Mouse (Mus musculus) forebrain, postnatal 0 days (tissue): ENCODE measurements at regions not wholly inside any gene's neighbourhood (a gene's known extent, or its start where the extent isn't known, plus 50 kb on each side); places are given as distances from the start of the nearest gene placed in this dataset.
"Not testable (repeated sequence)": the region's sequence is repeated elsewhere in the genome, so short reads cannot be mapped to it uniquely, and the experiment has no call there.

ENCODE experiments used
- ATAC-seq: fragments of 200-750 bp; cut with Nextera tagmentation; 2 replicates; pipeline ENCODE4 v1.8.0; 2017; ENCODE audit warnings: mild to moderate bottlenecking, moderate library complexity
- DNase-seq: peaks from one replicate; pipeline ENCODE4 v3.0.0-alpha.2; 2015
- H3K27ac ChIP-seq: fragments of 300-500 bp; sonication (generic); 2 replicates; pipeline ENCODE4 v1.5.1; 2014; ENCODE audit warnings: low read depth, mild to moderate bottlenecking, antibody characterized with exemption, low read length, moderate library complexity, mixed read lengths
- H3K27me3 ChIP-seq: fragments of 300-500 bp; sonication (generic); 2 replicates; pipeline ENCODE4 v1.6.1; 2014; ENCODE audit warnings: mild to moderate bottlenecking, low read length, mixed read lengths; ENCODE audit not compliant: insufficient read depth
- H3K36me3 ChIP-seq: fragments of 300-500 bp; sonication (generic); 2 replicates; pipeline ENCODE4 v1.6.1; 2014; ENCODE audit warnings: mild to moderate bottlenecking, moderate library complexity; ENCODE audit not compliant: insufficient read depth
- H3K4me1 ChIP-seq: fragments of 300-500 bp; sonication (generic); 2 replicates; pipeline ENCODE4 v1.6.1; 2014; ENCODE audit warnings: antibody characterized with exemption; ENCODE audit not compliant: insufficient read depth
- H3K4me2 ChIP-seq: fragments of 300-500 bp; sonication (generic); 2 replicates; pipeline ENCODE4 v1.6.1; 2014; ENCODE audit warnings: low read depth, mild to moderate bottlenecking, moderate library complexity
- H3K4me3 ChIP-seq: fragments of 300-500 bp; sonication (generic); 2 replicates; pipeline ENCODE4 v1.5.1; 2014; ENCODE audit warnings: low read depth, low read length, mixed read lengths
- H3K9ac ChIP-seq: fragments of 300-500 bp; sonication (generic); 2 replicates; pipeline ENCODE4 v1.6.1; 2014; ENCODE audit warnings: mild to moderate bottlenecking
- H3K9me3 ChIP-seq: fragments of 300-500 bp; sonication (generic); 2 replicates; pipeline ENCODE4 v1.6.1; 2016; ENCODE audit warnings: low read length
- CTCF ChIP-seq: sonication (generic); IDR thresholded peaks from 2 replicates; pipeline ENCODE4 v1.5.1; 2016; ENCODE audit warnings: antibody characterized with exemption, control low read depth, low read depth
- WGBS: fragments of 180-500 bp; shearing (Covaris S2); extraction: QIAGEN DNeasy Blood & Tissue Kit; methylation state at CpG from one replicate; pipeline ENCODE4 v1.1.7; 2014; 5-methylcytosine and 5-hydroxymethylcytosine counted together

- 23% methylated on average over 2 of the region's 2 CpGs for WGBS
- ATAC-seq (peak; percentile 68), DNase-seq (peak; percentile 45)
Measured at GRCm38 (mm10) chr13:70093970-70094369, 291.8 kb downstream of the Med10 start.

GRCm38 (mm10) chr13:70096430-70097301 lies 294.5 kb downstream of the Med10 start:
- Histone ChIP-seq H3K4me1 (peaks cover 3% of the 10 kb centered on the region; the same call in 1 of the 2 replicates), H3K4me3 (no peak overlapping the region), H3K27me3 (no peaks in the 10 kb centered on the region), H3K27ac (peak overlapping the region; percentile 17; the same call in 1 of the 2 replicates), H3K9ac (no peak overlapping the region), H3K4me2 (no peak overlapping the region), H3K9me3 (no peaks in the 10 kb centered on the region), H3K36me3 (no peaks in the 10 kb centered on the region)
- DNase-seq (peak; percentile 38), ATAC-seq (peak; percentile 67)
- peak; percentile 53 for TF ChIP-seq CTCF
- WGBS: 33% methylated on average over 7 of the region's 7 CpGs

More at GRCm38 (mm10) chr13:70093970-70094369, 291.8 kb downstream of the Med10 start:
- no peak overlapping the region for H3K4me2 ChIP-seq
- no peak for TF ChIP-seq CTCF
- H3K36me3 ChIP-seq: no peaks in the 10 kb centered on the region
- no peaks in the 10 kb centered on the region for H3K9me3 ChIP-seq
- H3K4me1 ChIP-seq: peaks cover 3% of the 10 kb centered on the region; the same call in 1 of the 2 replicates
- no peak overlapping the region for H3K27ac ChIP-seq
- no peak overlapping the region for H3K9ac ChIP-seq
- H3K4me3 ChIP-seq: no peak overlapping the region
- H3K27me3 ChIP-seq: no peaks in the 10 kb centered on the region

GRCm38 (mm10) chr13:70100091-70100490 lies 297.9 kb downstream of the Med10 start:
- DNase-seq, ATAC-seq, H3K9me3 ChIP-seq, H3K27me3 ChIP-seq, H3K4me2 ChIP-seq, H3K4me3 ChIP-seq, H3K9ac ChIP-seq, H3K36me3 ChIP-seq, H3K27ac ChIP-seq, H3K4me1 ChIP-seq: not testable (repeated sequence)
- whole genome bisulfite sequencing: 83% methylated on average over 1 of the region's 1 CpGs

GRCm38 (mm10) chr13:70103021-70103420 lies 300.8 kb downstream of the Med10 start:
- H3K9ac ChIP-seq: no peak overlapping the region
- no peaks in the 10 kb centered on the region for H3K36me3 ChIP-seq
- H3K4me2 ChIP-seq: no peak overlapping the region
- H3K27ac ChIP-seq: no peak overlapping the region
- ATAC-seq (no peak), DNase-seq (no peak)
- 82% methylated on average over 7 of the region's 7 CpGs for whole genome bisulfite sequencing
- H3K27me3 ChIP-seq: no peaks in the 10 kb centered on the region
- no peak overlapping the region for H3K4me3 ChIP-seq
- no peaks in the 10 kb centered on the region for H3K9me3 ChIP-seq
- H3K4me1 ChIP-seq: no peaks in the 10 kb centered on the region
- TF ChIP-seq CTCF: no peak

DNA sequence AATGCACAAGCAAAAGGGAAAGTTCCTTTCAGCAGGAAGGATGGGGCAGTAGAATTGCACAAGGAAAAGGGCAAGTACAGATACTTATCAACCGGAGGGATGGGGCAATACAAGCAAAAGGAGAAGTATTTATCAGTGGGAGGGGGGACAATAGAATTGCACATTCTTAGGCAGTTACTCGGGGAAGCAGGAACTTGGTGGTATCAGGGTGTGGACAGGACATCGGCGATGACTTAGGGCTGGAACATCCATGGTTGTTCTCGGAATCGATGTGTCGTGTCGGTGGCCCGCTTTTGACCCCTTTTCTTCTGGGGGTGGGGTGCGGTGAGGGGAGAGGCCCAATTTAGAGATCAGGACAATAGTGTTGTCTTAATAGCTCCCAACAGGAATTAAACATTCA lies 301.3 kb downstream of the Med10 start:
- H3K4me1 ChIP-seq, DNase-seq, H3K4me2 ChIP-seq, H3K4me3 ChIP-seq, ATAC-seq, H3K9ac ChIP-seq, H3K9me3 ChIP-seq, H3K27ac ChIP-seq, H3K27me3 ChIP-seq, H3K36me3 ChIP-seq: not testable (repeated sequence)
- 88% methylated on average over 10 of the region's 10 CpGs for WGBS

GRCm38 (mm10) chr13:70103903-70104302 lies 301.7 kb downstream of the Med10 start:
- no peaks in the 10 kb centered on the region for H3K4me1 ChIP-seq
- 87% methylated on average over 4 of the region's 4 CpGs for WGBS
- H3K27me3 ChIP-seq: no peaks in the 10 kb centered on the region
- ATAC-seq (no peak), DNase-seq (no peak)
- H3K9me3 ChIP-seq: no peaks in the 10 kb centered on the region
- H3K9ac ChIP-seq: no peak overlapping the region
- no peaks in the 10 kb centered on the region for H3K36me3 ChIP-seq
- TF ChIP-seq CTCF: no peak
- H3K27ac ChIP-seq: no peak overlapping the region
- no peak overlapping the region for H3K4me2 ChIP-seq
- H3K4me3 ChIP-seq: no peak overlapping the region

- no peak for DNase-seq
- H3K4me2 ChIP-seq: no peak overlapping the region
- no peaks in the 10 kb centered on the region for H3K4me1 ChIP-seq
- no peaks in the 10 kb centered on the region for H3K36me3 ChIP-seq
- H3K27ac ChIP-seq: no peak overlapping the region
- H3K4me3 ChIP-seq: no peak overlapping the region
- 84% methylated on average over 9 of the region's 9 CpGs for WGBS
- no peaks in the 10 kb centered on the region for H3K9me3 ChIP-seq
- no peak for ATAC-seq
- no peak overlapping the region for H3K9ac ChIP-seq
- no peak for TF ChIP-seq CTCF
- H3K27me3 ChIP-seq: no peaks in the 10 kb centered on the region
Measured at GRCm38 (mm10) chr13:70115576-70115975, 313.4 kb downstream of the Med10 start.
